Mouse (Mus musculus): ENCODE results near the gene Mcm10.

Mcm10 gene

GRCm38 (mm10) chr2:5012491-5013324 lies at the start of gene Mcm10:
Gene Mcm10, minus strand, starts transcription at chr2:5012791.
- DNase-seq (ENCODE audit: low read depth, low spot score): peak; percentile 94

GRCm38 (mm10) chr2:5061133-5061708 lies 48.6 kb upstream of the Mcm10 start:
- DNase-seq (ENCODE audit: low read depth, low spot score): peak; percentile 63

GRCm38 (mm10) chr2:5059997-5060396 lies 47.4 kb upstream of the Mcm10 start:
- no peak for DNase-seq (ENCODE audit: low read depth, low spot score)

- no peak for DNase-seq (ENCODE audit: low read depth, low spot score)
Observed at GRCm38 (mm10) chr2:5058436-5058835, 45.8 kb upstream of the Mcm10 start.

- no peak for DNase-seq (ENCODE audit: low read depth, low spot score)
Observed at GRCm38 (mm10) chr2:5050562-5050961, 38.0 kb upstream of the Mcm10 start.

GRCm38 (mm10) chr2:5047016-5047415 lies 34.4 kb upstream of the Mcm10 start:
- DNase-seq (ENCODE audit: low read depth, low spot score): no peak

GRCm38 (mm10) chr2:5045269-5045965 lies 32.8 kb upstream of the Mcm10 start:
- no peak for DNase-seq (ENCODE audit: low read depth, low spot score)

- no peak for DNase-seq (ENCODE audit: low read depth, low spot score)
Observed at GRCm38 (mm10) chr2:5044321-5044720, 31.7 kb upstream of the Mcm10 start.

GRCm38 (mm10) chr2:5043476-5043761 lies 30.8 kb upstream of the Mcm10 start:
- DNase-seq (ENCODE audit: low read depth, low spot score): no peak

- DNase-seq (ENCODE audit: low read depth, low spot score): no peak
Observed at GRCm38 (mm10) chr2:5042616-5043475, 30.3 kb upstream of the Mcm10 start.

- DNase-seq (ENCODE audit: low read depth, low spot score): no peak
Observed at GRCm38 (mm10) chr2:5041854-5042253, 29.3 kb upstream of the Mcm10 start.

GRCm38 (mm10) chr2:5040281-5041161 lies 27.9 kb upstream of the Mcm10 start:
- no peak for DNase-seq (ENCODE audit: low read depth, low spot score)

- DNase-seq (ENCODE audit: low read depth, low spot score): no peak
Observed at GRCm38 (mm10) chr2:5039350-5040170, 27.0 kb upstream of the Mcm10 start.

- no peak for DNase-seq (ENCODE audit: low read depth, low spot score)
Observed at GRCm38 (mm10) chr2:5038320-5038719, 25.7 kb upstream of the Mcm10 start.

GRCm38 (mm10) chr2:5037390-5037789 lies 24.8 kb upstream of the Mcm10 start:
- no peak for DNase-seq (ENCODE audit: low read depth, low spot score)

GRCm38 (mm10) chr2:5036411-5037076 lies 24.0 kb upstream of the Mcm10 start:
- peak; percentile 13 for DNase-seq (ENCODE audit: low read depth, low spot score)

GRCm38 (mm10) chr2:5035241-5035640 lies 22.6 kb upstream of the Mcm10 start:
- DNase-seq (ENCODE audit: low read depth, low spot score): no peak

- no peak for DNase-seq (ENCODE audit: low read depth, low spot score)
Observed at GRCm38 (mm10) chr2:5034801-5035200, 22.2 kb upstream of the Mcm10 start.

Data from CD4-positive, CD25-positive, alpha-beta regulatory T cell, adult 2 months (primary cell).